Mouse (Mus musculus) NIH3T3 (cell line): ENCODE data around the gene Lasp1.

Experiments used
- DNase-seq: peaks from one replicate; pipeline ENCODE4 v3.0.0-alpha.2; 2012; ENCODE audit warnings: low read depth

Gene Lasp1

DNA sequence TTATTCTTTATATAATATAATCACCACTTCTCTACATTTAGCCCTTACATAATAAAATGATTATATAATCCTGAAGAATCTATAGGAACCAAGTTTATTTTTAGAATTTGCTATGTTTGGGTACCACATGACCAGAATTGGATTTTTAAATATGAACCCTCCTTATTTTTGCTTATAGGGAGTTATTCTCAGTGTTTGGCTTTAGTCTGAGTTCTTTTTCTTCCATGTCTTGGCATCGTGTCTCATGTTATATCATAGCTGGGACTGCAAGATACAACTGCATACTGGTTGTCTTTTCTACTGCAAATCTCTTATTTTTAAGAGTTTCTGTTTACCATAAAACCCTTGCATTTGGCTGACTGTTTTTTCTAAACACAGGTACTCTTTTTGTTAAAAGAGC, 75.6 kb downstream of the Lasp1 start:
- no peak for DNase-seq

GRCm38 (mm10) chr11:97877341-97877740, 78.5 kb downstream of the Lasp1 start:
- DNase-seq: no peak

DNA sequence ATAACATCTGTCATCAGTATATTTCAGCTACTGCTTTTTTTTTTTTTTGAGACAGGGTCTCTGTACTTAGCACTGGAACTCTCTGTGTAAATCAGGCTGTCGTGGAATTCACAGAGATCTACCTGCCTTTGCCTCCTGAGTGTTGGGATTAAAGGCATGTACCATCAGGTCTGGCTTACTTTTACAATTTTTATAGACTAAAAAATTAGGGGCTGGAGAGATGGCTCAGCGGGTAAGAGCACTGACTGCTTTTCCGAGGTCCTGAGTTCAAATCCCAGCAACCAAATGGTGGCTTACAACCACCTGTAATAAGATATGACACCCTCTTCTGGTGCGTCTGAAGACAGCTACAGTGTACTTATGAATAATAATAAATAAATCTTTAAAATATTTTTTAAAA, 81.6 kb downstream of the Lasp1 start:
- DNase-seq: no peak

DNA sequence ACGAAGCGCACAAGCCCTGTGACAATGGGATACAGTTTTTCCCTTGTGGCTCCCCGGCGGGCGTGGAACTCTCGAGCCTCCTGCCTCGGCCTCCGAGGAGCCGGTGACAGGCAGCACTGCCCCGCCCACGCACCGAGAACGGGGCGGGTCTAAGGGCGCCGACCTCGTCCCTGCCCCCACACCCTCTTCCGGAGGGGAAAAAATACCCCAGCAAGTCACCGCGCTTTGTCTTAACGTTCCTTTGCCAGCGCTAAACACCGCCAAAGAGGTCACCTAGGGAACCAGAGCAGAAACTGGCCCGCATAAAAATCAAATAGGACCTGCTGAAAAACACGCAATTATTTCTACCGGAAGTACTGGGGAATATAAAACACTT, 84.7 kb downstream of the Lasp1 start:
- peak; percentile 64 for DNase-seq

GRCm38 (mm10) chr11:97883918-97884600, 85.3 kb downstream of the Lasp1 start, which contains the start of gene Fbxo47:
Gene Fbxo47, minus strand, starts transcription at chr11:97884154.
- DNase-seq: peak; percentile 99

- no peak for DNase-seq
Observed at GRCm38 (mm10) chr11:97884601-97885185, 85.9 kb downstream of the Lasp1 start.

DNA sequence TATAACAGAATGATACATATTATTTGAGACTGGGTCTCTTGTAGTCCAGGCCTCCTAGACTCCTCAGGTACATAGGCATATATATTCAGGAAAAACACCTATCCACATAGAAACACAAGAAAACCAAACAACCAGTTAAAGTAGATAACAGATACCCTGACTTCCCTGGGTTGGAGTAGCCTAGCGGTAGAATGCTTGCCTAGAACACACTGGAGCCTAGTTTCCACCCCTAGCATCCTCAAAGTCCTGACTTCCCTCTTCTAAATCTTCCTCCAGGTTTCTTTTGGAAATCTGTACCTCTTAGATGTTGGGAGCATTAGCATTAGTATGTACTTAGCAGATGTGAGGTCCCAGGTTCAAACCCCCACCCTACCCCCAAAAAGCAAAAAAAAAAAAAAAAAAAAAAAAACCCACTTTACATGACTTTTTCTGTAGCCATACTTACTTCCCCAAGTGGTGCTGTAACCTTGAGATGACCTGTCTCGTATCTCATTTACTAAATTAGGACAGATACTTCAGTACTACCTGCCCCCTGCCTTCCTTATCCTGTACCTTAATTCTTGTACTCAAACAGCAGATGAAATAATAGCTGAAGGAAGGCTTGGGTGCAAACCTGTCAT, 86.6 kb downstream of the Lasp1 start:
- no peak for DNase-seq
